Mouse (Mus musculus): ENCODE measurements around the gene Tnxb.

DNA sequence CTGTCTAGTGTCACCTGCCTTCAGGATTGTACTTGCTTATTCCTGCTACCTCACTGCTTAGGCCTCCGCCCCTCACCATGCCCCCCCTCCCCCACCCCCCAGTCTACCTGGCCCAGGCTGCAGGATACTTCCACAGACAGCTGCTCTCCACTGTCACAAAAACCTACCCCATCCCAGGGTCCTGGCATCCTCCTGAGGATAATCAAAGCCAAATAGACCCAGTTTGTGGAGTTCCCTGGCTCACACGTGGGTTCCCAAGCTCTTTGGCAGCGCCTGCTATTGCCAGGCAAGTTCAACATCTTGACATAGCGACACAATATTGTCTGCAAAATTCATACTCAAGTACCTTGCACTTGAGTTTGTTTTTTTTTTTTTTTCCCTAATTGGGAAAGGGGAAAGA is 10.3 kb downstream of the Tnxb start:
- TF ChIP-seq POLR2AphosphoS5 (IDR thresholded peaks at IDR 0.05; ENCODE audit: insufficient replicate concordance, low read depth, low read length) (no peak), GATA1 (IDR thresholded peaks at IDR 0.05; ENCODE audit: borderline replicate concordance, low read length) (no peak), CTCF (IDR thresholded peaks at IDR 0.05; ENCODE audit: low read depth, low read length) (no peak), TAL1 (conservative IDR thresholded peaks at IDR 0.05; ENCODE audit: low read depth, low read length) (no peak), GATA2 (IDR thresholded peaks at IDR 0.05; ENCODE audit: borderline replicate concordance, low read depth, low read length) (no peak)

All from G1E (cell line).